Mouse (Mus musculus): ENCODE data around the gene Agpat2. TPM values are rescaled to one million over a fixed set of nuclear protein-coding genes. Genes with fewer than 3 reads are reported as not detected.

The Agpat2 gene
- polyA plus RNA-seq, 1 experiment: 2,407 TPM

GRCm38 (mm10) chr2:26580751-26581150, 23.5 kb downstream of the Agpat2 start:
- peaks cover 26% of the 10 kb centered on the region for H3K4me1 ChIP-seq (ENCODE audit: control insufficient read depth, insufficient read depth, insufficient read length, low read length)
- H3K27ac ChIP-seq (replicated peaks; ENCODE audit: low read depth, low read length): peak overlapping the region; percentile 99
- H3K4me3 ChIP-seq (ENCODE audit: insufficient read depth, low read depth, low read length): peak overlapping the region; percentile 45

- Histone ChIP-seq H3K27ac (replicated peaks; ENCODE audit: low read depth, low read length) (peak within 1 kb of the TSS; percentile 99), H3K4me3 (ENCODE audit: insufficient read depth, low read depth, low read length) (peak within 1 kb of the TSS; percentile 45), H3K4me1 (ENCODE audit: control insufficient read depth, insufficient read depth, insufficient read length, low read length) (peaks cover 31% of the 10 kb centered on the region)
Observed at GRCm38 (mm10) chr2:26579714-26580113, 24.5 kb downstream of the Agpat2 start, which contains the start of gene Egfl7. Gene Egfl7 (plus strand): TSS chr2:26580014.

GRCm38 (mm10) chr2:26578369-26578768, 25.8 kb downstream of the Agpat2 start:
- Histone ChIP-seq H3K4me1 (ENCODE audit: control insufficient read depth, insufficient read depth, insufficient read length, low read length) (peaks cover 35% of the 10 kb centered on the region), H3K4me3 (ENCODE audit: insufficient read depth, low read depth, low read length) (peak overlapping the region; percentile 50), H3K27ac (replicated peaks; ENCODE audit: low read depth, low read length) (peak overlapping the region; percentile 100)

GRCm38 (mm10) chr2:26576462-26576861, 27.8 kb downstream of the Agpat2 start:
- Histone ChIP-seq H3K27ac (replicated peaks; ENCODE audit: low read depth, low read length) (peak overlapping the region; percentile 100), H3K4me3 (ENCODE audit: insufficient read depth, low read depth, low read length) (peak overlapping the region; percentile 10; the same call in 1 of the 2 replicates), H3K4me1 (ENCODE audit: control insufficient read depth, insufficient read depth, insufficient read length, low read length) (peaks cover 47% of the 10 kb centered on the region)

- H3K4me1 ChIP-seq (ENCODE audit: control insufficient read depth, insufficient read depth, insufficient read length, low read length): peaks cover 47% of the 10 kb centered on the region
- peak overlapping the region; percentile 32 for H3K4me3 ChIP-seq (ENCODE audit: insufficient read depth, low read depth, low read length)
- peak overlapping the region; percentile 100 for H3K27ac ChIP-seq (replicated peaks; ENCODE audit: low read depth, low read length)
Observed at GRCm38 (mm10) chr2:26575865-26576264, 28.4 kb downstream of the Agpat2 start.

GRCm38 (mm10) chr2:26575378-26575777, 28.8 kb downstream of the Agpat2 start:
- peak overlapping the region; percentile 99 for H3K27ac ChIP-seq (replicated peaks; ENCODE audit: low read depth, low read length)
- peak overlapping the region; percentile 32 for H3K4me3 ChIP-seq (ENCODE audit: insufficient read depth, low read depth, low read length)
- H3K4me1 ChIP-seq (ENCODE audit: control insufficient read depth, insufficient read depth, insufficient read length, low read length): peaks cover 47% of the 10 kb centered on the region

GRCm38 (mm10) chr2:26574862-26575261, 29.4 kb downstream of the Agpat2 start:
- peak overlapping the region; percentile 99 for H3K27ac ChIP-seq (replicated peaks; ENCODE audit: low read depth, low read length)

GRCm38 (mm10) chr2:26573807-26574206, 30.4 kb downstream of the Agpat2 start:
- peaks cover 38% of the 10 kb centered on the region for H3K4me1 ChIP-seq (ENCODE audit: control insufficient read depth, insufficient read depth, insufficient read length, low read length)
- peak overlapping the region; percentile 99 for H3K27ac ChIP-seq (replicated peaks; ENCODE audit: low read depth, low read length)
- H3K4me3 ChIP-seq (ENCODE audit: insufficient read depth, low read depth, low read length): no peak overlapping the region

More at GRCm38 (mm10) chr2:26574862-26575261, 29.4 kb downstream of the Agpat2 start:
- Histone ChIP-seq H3K4me3 (ENCODE audit: insufficient read depth, low read depth, low read length) (no peak overlapping the region), H3K4me1 (ENCODE audit: control insufficient read depth, insufficient read depth, insufficient read length, low read length) (peaks cover 43% of the 10 kb centered on the region)

GRCm38 (mm10) chr2:26573396-26573795, 30.8 kb downstream of the Agpat2 start:
- Histone ChIP-seq H3K4me3 (ENCODE audit: insufficient read depth, low read depth, low read length) (no peak overlapping the region), H3K4me1 (ENCODE audit: control insufficient read depth, insufficient read depth, insufficient read length, low read length) (peaks cover 36% of the 10 kb centered on the region), H3K27ac (replicated peaks; ENCODE audit: low read depth, low read length) (peak overlapping the region; percentile 99)

- peaks cover 29% of the 10 kb centered on the region for H3K4me1 ChIP-seq (ENCODE audit: control insufficient read depth, insufficient read depth, insufficient read length, low read length)
- peak overlapping the region; percentile 44 for H3K4me3 ChIP-seq (ENCODE audit: insufficient read depth, low read depth, low read length)
- peak overlapping the region; percentile 99 for H3K27ac ChIP-seq (replicated peaks; ENCODE audit: low read depth, low read length)
Observed at GRCm38 (mm10) chr2:26571826-26572225, 32.4 kb downstream of the Agpat2 start.

GRCm38 (mm10) chr2:26571400-26571799, 32.8 kb downstream of the Agpat2 start:
- H3K4me3 ChIP-seq (ENCODE audit: insufficient read depth, low read depth, low read length): peak overlapping the region; percentile 44
- peak overlapping the region; percentile 99 for H3K27ac ChIP-seq (replicated peaks; ENCODE audit: low read depth, low read length)
- peaks cover 25% of the 10 kb centered on the region for H3K4me1 ChIP-seq (ENCODE audit: control insufficient read depth, insufficient read depth, insufficient read length, low read length)

- H3K4me1 ChIP-seq (ENCODE audit: control insufficient read depth, insufficient read depth, insufficient read length, low read length): peaks cover 22% of the 10 kb centered on the region
- H3K4me3 ChIP-seq (ENCODE audit: insufficient read depth, low read depth, low read length): peak overlapping the region; percentile 44
- peak overlapping the region; percentile 99 for H3K27ac ChIP-seq (replicated peaks; ENCODE audit: low read depth, low read length)
Observed at GRCm38 (mm10) chr2:26570034-26570433, 34.2 kb downstream of the Agpat2 start.

- peak overlapping the region; percentile 33; the same call in 1 of the 2 replicates for H3K27ac ChIP-seq (replicated peaks; ENCODE audit: low read depth, low read length)
- no peak overlapping the region for H3K4me3 ChIP-seq (ENCODE audit: insufficient read depth, low read depth, low read length)
- 0 out of 2 replicates have a peak, but pooled peaks cover 3% of the 10 kb centered on the region for H3K4me1 ChIP-seq (ENCODE audit: control insufficient read depth, insufficient read depth, insufficient read length, low read length)
Observed at GRCm38 (mm10) chr2:26566221-26566620, 38.0 kb downstream of the Agpat2 start.

GRCm38 (mm10) chr2:26561351-26562016, 42.7 kb downstream of the Agpat2 start:
- H3K27ac ChIP-seq (replicated peaks; ENCODE audit: low read depth, low read length): no peak overlapping the region
- H3K4me1 ChIP-seq (ENCODE audit: control insufficient read depth, insufficient read depth, insufficient read length, low read length): no peaks in the 10 kb centered on the region; the same call in 1 of the 2 replicates
- no peak overlapping the region for H3K4me3 ChIP-seq (ENCODE audit: insufficient read depth, low read depth, low read length)

GRCm38 (mm10) chr2:26560506-26560905, 43.7 kb downstream of the Agpat2 start:
- Histone ChIP-seq H3K27ac (replicated peaks; ENCODE audit: low read depth, low read length) (no peak overlapping the region), H3K4me3 (ENCODE audit: insufficient read depth, low read depth, low read length) (no peak overlapping the region), H3K4me1 (ENCODE audit: control insufficient read depth, insufficient read depth, insufficient read length, low read length) (peaks cover 3% of the 10 kb centered on the region)

GRCm38 (mm10) chr2:26556535-26556993, 47.7 kb downstream of the Agpat2 start:
- Histone ChIP-seq H3K4me1 (ENCODE audit: control insufficient read depth, insufficient read depth, insufficient read length, low read length) (peaks cover 27% of the 10 kb centered on the region), H3K27ac (replicated peaks; ENCODE audit: low read depth, low read length) (no peak overlapping the region), H3K4me3 (ENCODE audit: insufficient read depth, low read depth, low read length) (no peak overlapping the region)

All from brown adipose tissue, adult 24 weeks (tissue).